Mouse (Mus musculus) liver, embryonic 11.5 days (tissue): ENCODE results near the gene Ankrd31. TPM values are rescaled to one million over a fixed set of nuclear protein-coding genes. Genes with fewer than 3 reads are reported as not detected.

ENCODE experiments used
- ATAC-seq: fragments of 200-750 bp; cut with Nextera tagmentation; replicated peaks from 2 replicates; pipeline ENCODE4 v1.8.0; 2017; ENCODE audit warnings: moderate number of reproducible peaks, mild to moderate bottlenecking, moderate TSS enrichment, moderate library complexity; ENCODE audit not compliant: low FRiP score
- DNase-seq: peaks from one replicate; pipeline ENCODE4 v3.0.0-alpha.2; 2017; ENCODE audit warnings: low spot score
- H3K27ac ChIP-seq: fragments of 300-500 bp; sonication (generic); 2 replicates; pipeline ENCODE4 v1.5.1; 2014; ENCODE audit warnings: mild to moderate bottlenecking, low read depth, low read length, control low read depth
- H3K27me3 ChIP-seq: fragments of 300-500 bp; sonication (generic); replicated peaks from 2 replicates; pipeline ENCODE4 v1.6.1; 2014; ENCODE audit warnings: low read length, mixed read lengths; ENCODE audit not compliant: control insufficient read depth, insufficient read depth
- H3K36me3 ChIP-seq: fragments of 300-500 bp; sonication (generic); 2 replicates; pipeline ENCODE4 v1.6.1; 2014; ENCODE audit warnings: mild to moderate bottlenecking, low read length, moderate library complexity, mixed read lengths; ENCODE audit not compliant: control insufficient read depth, insufficient read depth
- H3K4me1 ChIP-seq: fragments of 300-500 bp; sonication (generic); replicated peaks from 2 replicates; pipeline ENCODE4 v1.6.1; 2014; ENCODE audit warnings: low read length, mixed read lengths; ENCODE audit not compliant: control insufficient read depth, insufficient read depth
- H3K4me2 ChIP-seq: fragments of 300-500 bp; sonication (generic); 2 replicates; pipeline ENCODE4 v1.6.1; 2014; ENCODE audit warnings: mild to moderate bottlenecking, control low read depth, moderate library complexity
- H3K4me3 ChIP-seq: fragments of 300-500 bp; sonication (generic); 2 replicates; pipeline ENCODE4 v1.5.1; 2014; ENCODE audit warnings: low read depth, low read length, control low read depth
- H3K9ac ChIP-seq: fragments of 300-500 bp; sonication (generic); 2 replicates; pipeline ENCODE4 v1.6.1; 2014; ENCODE audit warnings: low read depth, low read length, control low read depth
- H3K9me3 ChIP-seq: fragments of 300-500 bp; sonication (generic); 2 replicates; pipeline ENCODE4 v1.6.1; 2016; ENCODE audit warnings: low read length, inconsistent platforms, mixed read lengths; ENCODE audit not compliant: control insufficient read depth
- WGBS: fragments of 180-500 bp; shearing (Covaris S2); extraction: QIAGEN DNeasy Blood & Tissue Kit; methylation state at CpG from one replicate; pipeline ENCODE4 v1.1.7; 2014; 5-methylcytosine and 5-hydroxymethylcytosine counted together
- polyA plus RNA-seq: library from polyadenylated mRNA; unstranded; fragments of >200 nt; fragmentation: Nextera tagmentation; extraction: Ambion mirVana; gene quantifications from 2 replicates; pipeline ENCODE4 v1.2.1, GENCODE M21; 2014

Ankrd31 gene
- polyA plus RNA-seq, 1 experiment from 2014 or later = not detected

DNA sequence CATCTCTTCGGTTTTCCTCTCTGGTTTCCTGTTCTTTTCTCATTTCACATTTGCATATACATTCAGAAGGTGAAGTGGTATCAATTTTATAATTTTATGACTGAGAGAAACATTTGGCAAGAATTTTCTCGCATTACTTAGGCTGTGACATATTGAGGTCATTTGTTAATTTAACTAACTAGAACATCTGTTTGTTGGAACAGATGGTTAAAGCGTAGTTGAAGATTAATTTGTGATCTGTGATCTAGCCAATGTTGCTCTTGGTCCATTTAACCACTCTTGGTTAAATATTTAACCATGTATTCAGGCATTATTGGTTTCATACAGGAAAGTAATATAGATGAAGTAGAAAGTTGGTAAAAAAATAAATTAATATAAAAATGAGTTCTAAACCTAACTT, 47.2 kb downstream of the Ankrd31 start:
- Histone ChIP-seq H3K27ac (no peak overlapping the region), H3K9me3 (no peaks in the 10 kb centered on the region), H3K9ac (no peak overlapping the region), H3K4me3 (no peak overlapping the region), H3K4me2 (no peak overlapping the region), H3K4me1 (no peaks in the 10 kb centered on the region), H3K27me3 (no peaks in the 10 kb centered on the region), H3K36me3 (no peaks in the 10 kb centered on the region)
- WGBS = 82% methylated on average over 3 of the region's 3 CpGs
- no peak for DNase-seq
- no peak for ATAC-seq

DNA sequence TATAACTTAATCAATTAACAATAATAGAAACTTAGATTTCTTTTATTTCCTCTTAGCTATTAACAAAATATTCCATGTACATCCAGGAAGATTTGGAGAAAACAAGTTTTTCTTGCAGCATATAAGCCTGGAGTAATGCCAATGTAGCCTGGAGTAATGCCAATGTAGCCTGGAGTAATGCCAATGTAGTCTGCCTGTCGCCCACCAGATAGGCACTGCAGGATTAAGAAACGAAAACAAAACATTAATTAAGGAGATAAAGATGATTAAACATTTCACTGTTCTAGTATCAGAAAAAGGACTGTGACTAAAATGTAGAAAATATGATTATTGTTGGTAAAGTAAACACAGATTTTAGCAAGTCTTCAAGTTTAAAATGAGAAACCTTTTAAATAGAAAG, 49.4 kb downstream of the Ankrd31 start:
- Histone ChIP-seq H3K27me3 (no peaks in the 10 kb centered on the region), H3K4me3 (no peak overlapping the region), H3K9me3 (no peaks in the 10 kb centered on the region), H3K9ac (no peak overlapping the region), H3K36me3 (no peaks in the 10 kb centered on the region), H3K4me1 (no peaks in the 10 kb centered on the region), H3K27ac (no peak overlapping the region), H3K4me2 (no peak overlapping the region)
- WGBS = 64% methylated on average over 2 of the region's 2 CpGs
- ATAC-seq (no peak), DNase-seq (no peak)

DNA sequence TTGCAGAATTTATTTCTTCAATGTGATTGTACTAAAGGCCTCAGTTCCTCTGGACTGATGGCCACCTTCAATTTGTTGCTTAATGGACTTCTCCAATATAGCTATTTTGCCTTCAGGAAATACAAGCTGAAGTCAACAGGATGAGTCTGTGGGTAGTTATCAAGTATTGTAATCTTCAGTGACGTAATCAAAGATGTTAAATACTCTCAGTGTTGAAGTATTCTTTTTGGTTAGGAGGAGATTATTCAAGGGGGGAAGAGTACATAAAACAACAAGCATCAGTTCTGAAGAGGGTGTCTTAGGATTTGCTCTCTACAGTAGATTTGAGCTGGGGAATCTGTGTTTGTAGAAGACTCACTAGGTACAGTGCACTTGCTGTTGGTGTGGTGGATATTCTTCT, 101.7 kb downstream of the Ankrd31 start:
- no peak for ATAC-seq

DNA sequence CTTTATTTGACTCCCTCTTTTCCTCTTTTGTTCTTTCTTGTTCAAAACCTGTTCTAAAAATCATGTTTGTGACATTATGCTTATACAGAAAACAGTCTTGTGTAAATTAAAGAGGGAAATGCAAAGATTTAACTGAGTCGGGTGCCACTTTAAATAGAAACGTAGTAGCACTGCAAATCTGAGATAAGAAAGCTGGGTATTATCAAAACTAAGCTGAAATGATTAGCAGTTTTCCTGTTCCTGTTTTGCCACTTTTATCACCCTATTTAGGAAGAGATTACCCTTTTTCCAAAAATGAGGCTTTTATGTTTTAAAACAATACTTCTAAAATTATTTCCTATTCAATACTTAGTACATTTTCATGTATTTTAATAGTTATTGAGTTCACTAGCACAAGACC, 104.1 kb downstream of the Ankrd31 start:
- H3K27ac ChIP-seq = no peak overlapping the region

More for the DNA sequence above, 101.7 kb downstream of the Ankrd31 start:
- Histone ChIP-seq H3K36me3 (no peaks in the 10 kb centered on the region), H3K4me2 (no peak overlapping the region), H3K4me3 (no peak overlapping the region), H3K9ac (no peak overlapping the region), H3K9me3 (no peaks in the 10 kb centered on the region), H3K27me3 (no peaks in the 10 kb centered on the region), H3K4me1 (no peaks in the 10 kb centered on the region), H3K27ac (no peak overlapping the region)
- no peak for DNase-seq
- WGBS = 58% methylated on average over 1 of the region's 1 CpGs

DNA sequence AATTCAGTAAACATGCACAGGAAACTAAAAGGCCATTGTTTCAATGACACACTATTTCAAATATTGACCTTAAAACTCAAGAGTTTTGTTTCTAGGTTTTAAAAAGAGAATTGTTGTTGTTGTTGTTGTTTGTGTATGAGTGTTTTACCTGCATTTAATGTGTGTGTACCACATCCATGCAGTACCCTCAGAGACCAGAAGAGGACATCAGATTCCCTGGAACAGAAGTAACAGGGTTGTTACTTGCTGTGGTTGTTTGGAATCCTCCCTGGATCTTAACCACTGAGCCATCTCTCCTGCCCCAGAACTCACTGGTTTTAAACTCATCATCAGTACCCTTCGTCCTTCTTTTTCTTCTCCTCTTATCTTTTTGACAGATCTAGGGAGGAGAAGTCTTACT, 105.2 kb downstream of the Ankrd31 start:
- no peaks in the 10 kb centered on the region for H3K9me3 ChIP-seq
- H3K27me3 ChIP-seq = no peaks in the 10 kb centered on the region
- H3K9ac ChIP-seq = no peak overlapping the region
- H3K4me3 ChIP-seq = no peak overlapping the region
- H3K27ac ChIP-seq = no peak overlapping the region
- H3K4me1 ChIP-seq = no peaks in the 10 kb centered on the region
- H3K36me3 ChIP-seq = no peaks in the 10 kb centered on the region
- ATAC-seq = no peak
- no peak overlapping the region for H3K4me2 ChIP-seq
- 36% methylated on average over 1 of the region's 1 CpGs for WGBS
- DNase-seq = no peak

More for the DNA sequence above, 104.1 kb downstream of the Ankrd31 start:
- no peak overlapping the region for H3K9ac ChIP-seq
- WGBS = 23% methylated on average over 2 of the region's 2 CpGs
- no peaks in the 10 kb centered on the region for H3K4me1 ChIP-seq
- H3K4me2 ChIP-seq = no peak overlapping the region
- no peak overlapping the region for H3K4me3 ChIP-seq
- ATAC-seq (no peak), DNase-seq (no peak)
- H3K9me3 ChIP-seq = no peaks in the 10 kb centered on the region
- H3K27me3 ChIP-seq = no peaks in the 10 kb centered on the region
- H3K36me3 ChIP-seq = no peaks in the 10 kb centered on the region

DNA sequence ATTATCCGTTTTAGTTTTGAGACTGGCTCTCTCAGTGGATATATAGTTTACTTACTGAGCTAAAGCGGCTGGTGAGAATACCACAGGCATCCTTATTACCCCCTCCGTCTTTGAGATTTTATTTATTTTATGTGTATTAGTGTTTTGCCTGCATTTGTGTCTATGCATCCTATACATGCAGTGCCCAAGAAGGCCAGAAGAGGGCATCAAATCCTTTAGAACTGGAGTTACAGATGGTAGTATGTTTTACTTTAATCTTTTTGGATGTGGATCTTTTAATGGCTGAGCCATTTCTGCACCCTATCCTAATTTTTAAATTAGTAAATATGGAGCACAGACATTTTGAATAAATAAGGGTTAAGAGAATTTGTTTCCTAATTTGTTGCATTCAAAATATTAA, 107.1 kb downstream of the Ankrd31 start:
- H3K27me3 ChIP-seq = no peaks in the 10 kb centered on the region
- no peak overlapping the region for H3K4me2 ChIP-seq
- no peak overlapping the region for H3K27ac ChIP-seq
- H3K4me1 ChIP-seq = no peaks in the 10 kb centered on the region
- 21% methylated on average over 3 of the region's 3 CpGs for WGBS
- no peak overlapping the region for H3K9ac ChIP-seq
- H3K36me3 ChIP-seq = no peaks in the 10 kb centered on the region
- no peaks in the 10 kb centered on the region for H3K9me3 ChIP-seq
- DNase-seq = peak; percentile 36
- no peak overlapping the region for H3K4me3 ChIP-seq
- no peak for ATAC-seq

DNA sequence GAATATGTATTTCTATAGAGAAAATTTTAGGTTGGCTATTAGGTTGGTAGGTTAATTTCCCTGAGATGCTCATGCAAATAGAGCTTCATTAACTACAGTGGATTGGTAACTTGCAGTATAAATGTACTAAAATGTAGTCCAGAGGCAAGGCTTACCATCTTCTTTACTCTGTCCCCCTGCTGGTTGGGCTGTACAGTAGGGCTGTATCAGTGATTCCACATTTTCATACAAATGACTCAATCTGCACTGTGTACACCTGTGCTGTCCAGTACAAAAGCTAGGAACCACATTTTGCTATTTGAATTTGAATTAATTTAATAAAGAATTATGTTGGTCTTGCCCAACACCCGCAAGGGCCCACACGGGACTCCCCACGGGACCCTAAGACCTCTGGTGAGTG, 111.1 kb downstream of the Ankrd31 start:
- ATAC-seq = no peak
- DNase-seq = no peak
- H3K4me2 ChIP-seq = no peak overlapping the region
- no peak overlapping the region for H3K27ac ChIP-seq
- H3K9ac ChIP-seq = no peak overlapping the region
- H3K9me3 ChIP-seq = no peaks in the 10 kb centered on the region
- 94% methylated on average over 3 of the region's 3 CpGs for whole genome bisulfite sequencing
- H3K4me3 ChIP-seq = no peak overlapping the region
- no peaks in the 10 kb centered on the region for H3K36me3 ChIP-seq
- H3K4me1 ChIP-seq = no peaks in the 10 kb centered on the region
- no peaks in the 10 kb centered on the region for H3K27me3 ChIP-seq

DNA sequence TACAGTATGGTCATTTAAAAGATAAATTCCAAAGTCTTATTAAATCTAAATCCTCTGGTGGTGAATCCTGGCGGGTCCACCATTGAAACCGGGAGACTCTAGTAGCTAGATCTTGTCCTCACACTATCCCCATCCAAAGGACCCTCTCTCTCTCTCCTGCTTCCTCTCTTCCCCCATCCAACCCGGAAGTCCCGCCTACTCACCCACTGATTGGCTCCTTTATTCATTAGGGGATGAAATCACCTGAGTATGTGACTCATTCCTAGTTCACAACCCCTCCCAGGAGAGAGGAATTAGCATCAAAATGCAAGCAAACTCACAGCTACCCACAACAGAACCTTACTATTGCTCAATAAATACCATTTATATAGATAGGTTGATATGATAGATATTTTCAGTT, 122.7 kb downstream of the Ankrd31 start:
- H3K9me3 ChIP-seq = no peaks in the 10 kb centered on the region

DNA sequence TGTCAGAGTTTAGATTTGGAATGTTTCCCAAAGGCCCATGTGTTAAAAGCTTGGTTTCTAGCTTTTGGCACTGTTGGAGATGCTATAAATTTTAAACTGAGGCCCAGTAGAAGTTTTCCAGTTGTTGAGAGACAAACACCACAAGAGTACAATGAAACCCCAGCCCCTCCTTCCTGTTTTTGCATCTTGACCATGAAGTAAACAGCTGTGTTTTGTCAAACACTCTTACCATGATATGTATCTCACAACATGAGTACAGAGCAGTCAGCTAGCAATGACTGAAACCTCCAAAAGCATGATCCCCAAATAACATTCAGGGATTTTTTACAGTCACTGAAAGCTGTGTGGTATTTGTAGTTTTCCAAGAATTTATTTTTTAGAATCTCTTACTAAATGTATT, 126.0 kb downstream of the Ankrd31 start:
- DNase-seq = no peak
- no peak overlapping the region for H3K27ac ChIP-seq
- no peak overlapping the region for H3K4me2 ChIP-seq
- no peaks in the 10 kb centered on the region for H3K27me3 ChIP-seq
- ATAC-seq = no peak
- H3K9me3 ChIP-seq = no peaks in the 10 kb centered on the region
- no peaks in the 10 kb centered on the region for H3K36me3 ChIP-seq
- H3K4me1 ChIP-seq = no peaks in the 10 kb centered on the region
- H3K9ac ChIP-seq = no peak overlapping the region
- H3K4me3 ChIP-seq = no peak overlapping the region

More for the DNA sequence above, 122.7 kb downstream of the Ankrd31 start:
- no peak overlapping the region for H3K4me2 ChIP-seq
- no peaks in the 10 kb centered on the region for H3K27me3 ChIP-seq
- no peak for ATAC-seq
- H3K9ac ChIP-seq = no peak overlapping the region
- 72% methylated on average over 4 of the region's 4 CpGs for WGBS
- DNase-seq = no peak
- no peak overlapping the region for H3K4me3 ChIP-seq
- no peak overlapping the region for H3K27ac ChIP-seq
- H3K4me1 ChIP-seq = no peaks in the 10 kb centered on the region
- no peaks in the 10 kb centered on the region for H3K36me3 ChIP-seq
